Mouse (Mus musculus) liver, embryonic 13.5 days (tissue): ENCODE measurements around the gene Tiprl. TPM values are rescaled to one million over a fixed set of nuclear protein-coding genes. Genes with fewer than 3 reads are reported as not detected.

ENCODE experiments used
- ATAC-seq: fragments of 200-750 bp; cut with Nextera tagmentation; 2 replicates; pipeline ENCODE4 v1.8.0; 2017; ENCODE audit warnings: low read depth, mild to moderate bottlenecking, moderate number of reproducible peaks, moderate library complexity
- DNase-seq: peaks from one replicate; pipeline ENCODE4 v3.0.0; 2022
- H3K27ac ChIP-seq: fragments of 300-500 bp; sonication (generic); 2 replicates; pipeline ENCODE4 v1.5.1; 2015; ENCODE audit warnings: moderate library complexity, mild to moderate bottlenecking, inconsistent platforms
- H3K27me3 ChIP-seq: fragments of 300-500 bp; sonication (generic); 2 replicates; pipeline ENCODE4 v1.6.1; 2015; ENCODE audit warnings: mild to moderate bottlenecking, inconsistent platforms
- H3K36me3 ChIP-seq: fragments of 300-500 bp; sonication (generic); 2 replicates; pipeline ENCODE4 v1.6.1; 2015; ENCODE audit warnings: mild to moderate bottlenecking, inconsistent platforms
- H3K4me1 ChIP-seq: fragments of 300-500 bp; sonication (generic); replicated peaks from 2 replicates; pipeline ENCODE4 v1.6.1; 2015; ENCODE audit warnings: inconsistent platforms
- H3K4me2 ChIP-seq: fragments of 300-500 bp; sonication (generic); 2 replicates; pipeline ENCODE4 v1.6.1; 2015; ENCODE audit warnings: inconsistent platforms, mild to moderate bottlenecking, moderate library complexity
- H3K4me3 ChIP-seq: fragments of 300-500 bp; sonication (generic); replicated peaks from 2 replicates; pipeline ENCODE4 v1.5.1; 2015; ENCODE audit warnings: mild to moderate bottlenecking, inconsistent platforms
- H3K9ac ChIP-seq: fragments of 300-500 bp; sonication (generic); 2 replicates; pipeline ENCODE4 v1.6.1; 2015; ENCODE audit warnings: mild to moderate bottlenecking, inconsistent platforms
- H3K9me3 ChIP-seq: fragments of 300-500 bp; sonication (generic); replicated peaks from 2 replicates; pipeline ENCODE4 v1.6.1; 2016; ENCODE audit warnings: inconsistent platforms
- WGBS: fragments of 180-500 bp; shearing (Covaris S2); methylation state at CpG from one replicate; pipeline ENCODE4 v1.1.7; 2015; ENCODE audit not compliant: insufficient replicate concordance; 5-methylcytosine and 5-hydroxymethylcytosine counted together
- polyA plus RNA-seq: library from polyadenylated mRNA; unstranded; fragments of >200 nt; fragmentation: Nextera tagmentation; extraction: Ambion mirVana; gene quantifications from 2 replicates; pipeline ENCODE4 v1.2.1, GENCODE M21; 2015

The Tiprl gene
- polyA plus RNA-seq, 1 experiment from 2014 or later = 52.0 TPM

- H3K4me1 ChIP-seq = peaks cover 45% of the 10 kb centered on the region
- DNase-seq (no peak), ATAC-seq (no peak)
- WGBS = 77% methylated on average over 10 of the region's 10 CpGs
- H3K27me3 ChIP-seq = no peaks in the 10 kb centered on the region
- H3K36me3 ChIP-seq = 0 out of 2 replicates have a peak, but pooled peaks cover 4% of the 10 kb centered on the region
- no peak overlapping the region for H3K4me3 ChIP-seq
- H3K9ac ChIP-seq = no peak overlapping the region
- no peak overlapping the region for H3K27ac ChIP-seq
- no peak overlapping the region for H3K4me2 ChIP-seq
- H3K9me3 ChIP-seq = no peaks in the 10 kb centered on the region
These were observed 46.1 kb downstream of the Tiprl start for GRCm38 (mm10) chr1:165190571-165191273.

GRCm38 (mm10) chr1:165190068-165190467, 46.7 kb downstream of the Tiprl start:
- ATAC-seq (no peak), DNase-seq (no peak)
- no peak overlapping the region for H3K27ac ChIP-seq
- 0 out of 2 replicates have a peak, but pooled peaks cover 4% of the 10 kb centered on the region for H3K36me3 ChIP-seq
- 70% methylated on average over 6 of the region's 6 CpGs for WGBS
- no peak overlapping the region for H3K4me2 ChIP-seq
- H3K9me3 ChIP-seq = no peaks in the 10 kb centered on the region
- no peak overlapping the region for H3K4me3 ChIP-seq
- H3K9ac ChIP-seq = no peak overlapping the region
- no peaks in the 10 kb centered on the region for H3K27me3 ChIP-seq
- peaks cover 42% of the 10 kb centered on the region for H3K4me1 ChIP-seq

GRCm38 (mm10) chr1:165188806-165189580, 47.8 kb downstream of the Tiprl start:
- H3K27me3 ChIP-seq = no peaks in the 10 kb centered on the region
- H3K9me3 ChIP-seq = no peaks in the 10 kb centered on the region
- H3K9ac ChIP-seq = no peak overlapping the region
- no peak for ATAC-seq
- H3K27ac ChIP-seq = no peak overlapping the region
- peaks cover 34% of the 10 kb centered on the region for H3K4me1 ChIP-seq
- no peak overlapping the region for H3K4me3 ChIP-seq
- H3K4me2 ChIP-seq = no peak overlapping the region
- WGBS = 63% methylated on average over 10 of the region's 10 CpGs
- 0 out of 2 replicates have a peak, but pooled peaks cover 4% of the 10 kb centered on the region for H3K36me3 ChIP-seq
- no peak for DNase-seq

- no peaks in the 10 kb centered on the region for H3K27me3 ChIP-seq
- H3K36me3 ChIP-seq = peaks cover 9% of the 10 kb centered on the region; the same call in 1 of the 2 replicates
- ATAC-seq (no peak), DNase-seq (no peak)
- no peak overlapping the region for H3K4me3 ChIP-seq
- H3K4me1 ChIP-seq = peaks cover 18% of the 10 kb centered on the region
- H3K9ac ChIP-seq = no peak overlapping the region
- no peak overlapping the region for H3K4me2 ChIP-seq
- H3K27ac ChIP-seq = no peak overlapping the region
- H3K9me3 ChIP-seq = no peaks in the 10 kb centered on the region
- WGBS = 42% methylated on average over 5 of the region's 5 CpGs
These were observed 49.4 kb downstream of the Tiprl start for GRCm38 (mm10) chr1:165187357-165187756.

- no peak overlapping the region for H3K4me2 ChIP-seq
- no peak for DNase-seq
- H3K4me3 ChIP-seq = no peak overlapping the region
- peaks cover 14% of the 10 kb centered on the region; the same call in 1 of the 2 replicates for H3K36me3 ChIP-seq
- H3K27ac ChIP-seq = no peak overlapping the region
- H3K9ac ChIP-seq = no peak overlapping the region
- 66% methylated on average over 12 of the region's 12 CpGs for WGBS
- no peaks in the 10 kb centered on the region for H3K27me3 ChIP-seq
- peaks cover 17% of the 10 kb centered on the region for H3K4me1 ChIP-seq
- no peaks in the 10 kb centered on the region for H3K9me3 ChIP-seq
- no peak for ATAC-seq
These were observed 50.3 kb downstream of the Tiprl start for GRCm38 (mm10) chr1:165186491-165186890.

GRCm38 (mm10) chr1:165185116-165185515, 51.7 kb downstream of the Tiprl start:
- H3K27me3 ChIP-seq = no peaks in the 10 kb centered on the region
- no peak overlapping the region for H3K4me2 ChIP-seq
- ATAC-seq = no peak
- H3K36me3 ChIP-seq = peaks cover 14% of the 10 kb centered on the region; the same call in 1 of the 2 replicates
- DNase-seq = no peak
- no peak overlapping the region for H3K9ac ChIP-seq
- no peak overlapping the region for H3K4me3 ChIP-seq
- H3K4me1 ChIP-seq = peaks cover 17% of the 10 kb centered on the region
- no peaks in the 10 kb centered on the region for H3K9me3 ChIP-seq
- WGBS = 68% methylated on average over 7 of the region's 7 CpGs
- H3K27ac ChIP-seq = no peak overlapping the region

GRCm38 (mm10) chr1:165184178-165184577, 52.6 kb downstream of the Tiprl start:
- no peak overlapping the region for H3K27ac ChIP-seq
- DNase-seq = no peak
- no peak overlapping the region for H3K4me3 ChIP-seq
- no peak overlapping the region for H3K4me2 ChIP-seq
- WGBS = 68% methylated on average over 3 of the region's 3 CpGs
- H3K9me3 ChIP-seq = no peaks in the 10 kb centered on the region
- peaks cover 14% of the 10 kb centered on the region; the same call in 1 of the 2 replicates for H3K36me3 ChIP-seq
- no peaks in the 10 kb centered on the region for H3K27me3 ChIP-seq
- no peak for ATAC-seq
- no peak overlapping the region for H3K9ac ChIP-seq
- H3K4me1 ChIP-seq = peaks cover 14% of the 10 kb centered on the region

GRCm38 (mm10) chr1:165183400-165183799, 53.4 kb downstream of the Tiprl start:
- Histone ChIP-seq H3K27ac (no peak overlapping the region), H3K36me3 (peaks cover 22% of the 10 kb centered on the region), H3K27me3 (no peaks in the 10 kb centered on the region), H3K4me3 (no peak overlapping the region), H3K4me2 (no peak overlapping the region), H3K4me1 (peaks cover 9% of the 10 kb centered on the region; the same call in 1 of the 2 replicates), H3K9me3 (no peaks in the 10 kb centered on the region), H3K9ac (no peak overlapping the region)
- ATAC-seq (no peak), DNase-seq (no peak)
- WGBS = 72% methylated on average over 6 of the region's 6 CpGs

- ATAC-seq = no peak
- Histone ChIP-seq H3K4me3 (no peak overlapping the region), H3K27ac (no peak overlapping the region), H3K9me3 (no peaks in the 10 kb centered on the region), H3K27me3 (no peaks in the 10 kb centered on the region), H3K4me2 (no peak overlapping the region), H3K9ac (no peak overlapping the region), H3K36me3 (peaks cover 27% of the 10 kb centered on the region), H3K4me1 (no peaks in the 10 kb centered on the region)
- DNase-seq = no peak
- 63% methylated on average over 5 of the region's 5 CpGs for WGBS
These were observed 57.5 kb downstream of the Tiprl start for GRCm38 (mm10) chr1:165179321-165179720.

- Histone ChIP-seq H3K4me3 (no peak overlapping the region), H3K9me3 (no peaks in the 10 kb centered on the region), H3K4me1 (no peaks in the 10 kb centered on the region), H3K27me3 (no peaks in the 10 kb centered on the region), H3K9ac (no peak overlapping the region), H3K4me2 (no peak overlapping the region), H3K27ac (no peak overlapping the region), H3K36me3 (peaks cover 27% of the 10 kb centered on the region)
- DNase-seq (no peak), ATAC-seq (no peak)
- WGBS = 72% methylated on average over 6 of the region's 6 CpGs
These were observed 58.7 kb downstream of the Tiprl start for GRCm38 (mm10) chr1:165178075-165178474.

- H3K36me3 ChIP-seq = peaks cover 17% of the 10 kb centered on the region
- DNase-seq (no peak), ATAC-seq (no peak)
- 44% methylated on average over 9 of the region's 9 CpGs for WGBS
- no peak overlapping the region for H3K9ac ChIP-seq
- H3K4me2 ChIP-seq = no peak overlapping the region
- no peaks in the 10 kb centered on the region for H3K9me3 ChIP-seq
- no peak overlapping the region for H3K4me3 ChIP-seq
- no peaks in the 10 kb centered on the region for H3K4me1 ChIP-seq
- no peaks in the 10 kb centered on the region for H3K27me3 ChIP-seq
- no peak overlapping the region for H3K27ac ChIP-seq
These were observed 62.7 kb downstream of the Tiprl start for GRCm38 (mm10) chr1:165174059-165174616.
